Mouse (Mus musculus) liver, adult 2 months (tissue): ENCODE results near the gene 4930407I10Rik.

Source experiments
- CTCF ChIP-seq: fragments of 200-500 bp; IDR thresholded peaks from 2 replicates; pipeline ENCODE4 v1.5.1; 2011; ENCODE audit warnings: low read depth, low read length, control low read depth
- POLR2A ChIP-seq: fragments of 200-500 bp; IDR thresholded peaks from 2 replicates; pipeline ENCODE4 v1.6.1; 2011; ENCODE audit warnings: low read length, control low read depth; ENCODE audit not compliant: insufficient read depth; ENCODE audit errors: extremely low read depth

- no peak for TF ChIP-seq POLR2A
- no peak for TF ChIP-seq CTCF
These were observed 20.9 kb downstream of the 4930407I10Rik start for GRCm38 (mm10) chr15:82079883-82080282.
